Mouse (Mus musculus) MEL (cell line): ENCODE data around the gene Exd2.

ENCODE experiments used
- CTCF ChIP-seq, 3 experiments: IDR thresholded peaks in 2 of 3; conservative IDR thresholded peaks in 1 of 3; 2 replicates each; pipeline ENCODE4 v1.5.1; 2011 to 2012; ENCODE audit warnings: low read length in 3 of 3, low read depth in 2 of 3, mild to moderate bottlenecking in 2 of 3, improper control_type of control experiment in 1 of 3, inconsistent platforms in 1 of 3, mixed read lengths in 1 of 3, moderate library complexity in 1 of 3; ENCODE audit not compliant: control insufficient read depth in 1 of 3, insufficient read depth in 1 of 3, poor library complexity in 1 of 3, severe bottlenecking in 1 of 3
- KAT2A ChIP-seq: conservative IDR thresholded peaks from 2 replicates; pipeline ENCODE4 v1.6.1; 2012; ENCODE audit warnings: low read depth, low read length, improper control_type of control experiment, inconsistent platforms
- MAFK ChIP-seq: IDR thresholded peaks from 2 replicates; pipeline ENCODE4 v1.6.1; 2011; ENCODE audit warnings: low read depth, mild to moderate bottlenecking, low read length, improper control_type of control experiment, borderline replicate concordance
- MAX ChIP-seq: IDR thresholded peaks from 2 replicates; pipeline ENCODE4 v1.6.1; 2011; ENCODE audit warnings: low read length, improper control_type of control experiment
- MEF2A ChIP-seq: IDR thresholded peaks from 2 replicates; pipeline ENCODE4 v1.6.1; 2014; ENCODE audit warnings: low read depth, mild to moderate bottlenecking, inconsistent platforms, low read length, improper control_type of control experiment; ENCODE audit not compliant: poor library complexity, insufficient replicate concordance, severe bottlenecking; ENCODE audit errors: extremely low read depth
- POLR2A ChIP-seq, 2 experiments: IDR thresholded peaks; 2 replicates each; pipeline ENCODE4 v1.6.1; 2011 to 2012; ENCODE audit warnings: low read length in 2 of 2, mild to moderate bottlenecking in 2 of 2, control low read depth in 1 of 2, improper control_type of control experiment in 1 of 2, low read depth in 1 of 2, moderate library complexity in 1 of 2; ENCODE audit not compliant: control insufficient read depth in 1 of 2, insufficient read depth in 1 of 2, poor library complexity in 1 of 2
- POLR2AphosphoS5 ChIP-seq: IDR thresholded peaks from 2 replicates; pipeline ENCODE4 v1.6.1; 2012; ENCODE audit warnings: low read depth, borderline replicate concordance, mild to moderate bottlenecking, inconsistent platforms, low read length, moderate library complexity, mixed read lengths
- TAL1 ChIP-seq: IDR thresholded peaks from 2 replicates; pipeline ENCODE4 v1.6.1; 2012; ENCODE audit warnings: mild to moderate bottlenecking, inconsistent platforms, low read length, moderate library complexity, mixed read lengths
- TCF12 ChIP-seq: IDR thresholded peaks from 2 replicates; pipeline ENCODE4 v1.6.1; 2014; ENCODE audit warnings: low read depth, mild to moderate bottlenecking, inconsistent platforms, low read length, improper control_type of control experiment, moderate library complexity

- TF ChIP-seq MAX (no peak), CTCF (IDR thresholded peaks at IDR 0.05 in 2 of 3, conservative IDR thresholded peaks at IDR 0.05 in 1 of 3; ENCODE audit: control insufficient read depth in 1 of 3, insufficient read depth in 1 of 3, low read depth in 2 of 3, low read length in 3 of 3, poor library complexity in 1 of 3, severe bottlenecking in 1 of 3) (peak; percentile 8 to 22 (median 16); a peak in 3 of 6 replicates), TAL1 (no peak), POLR2AphosphoS5 (no peak), POLR2A (IDR thresholded peaks at IDR 0.05; ENCODE audit: control insufficient read depth in 1 of 2, insufficient read depth in 1 of 2, low read depth in 1 of 2, low read length in 2 of 2, poor library complexity in 1 of 2) (no peak), TCF12 (no peak), MEF2A (no peak), MAFK (no peak), KAT2A (no peak)
Observed at GRCm38 (mm10) chr12:80483397-80483796, 20.5 kb downstream of the Exd2 start.
